ENCODE assay signal across 10 mouse cellular contexts in genomic region chr13:63410578-63411298, GRCm38 (mm10).
DNase-seq lines count a peak whose midpoint lies in the region; ATAC-seq and TF ChIP-seq lines count a peak whose summit lies in the region.
"Had no signal": no experiment of that assay in that cellular context is flagged by ENCODE, and none has a peak within 500 bp of the region (broad histone marks: within the 10 kb centered on the region; RNA-seq: fewer than 3 reads in every experiment).

No protein-coding gene starts in this region.

- no peak for ATAC-seq in lung, embryonic 14.5 days (ENCODE audit: insufficient read depth)
- ATAC-seq in inflammation-experienced regulatory T-cells, adult 6 months: peak; percentile 88
- ATAC-seq in megakaryocyte progenitor cell, adult 5-6 weeks (replicated peaks; ENCODE audit: poor library complexity): peak; percentile 84
- ATAC-seq in midbrain, embryonic 15.5 days (replicated peaks): no peak

- H3K36me3 ChIP-seq in lung, embryonic 14.5 days (ENCODE audit: insufficient read depth): no peaks in the 10 kb centered on the region
- no peaks in the 10 kb centered on the region for H3K36me3 ChIP-seq in midbrain, embryonic 15.5 days (replicated peaks)

- H3K27ac ChIP-seq in lung, embryonic 14.5 days (ENCODE audit: low read depth): 0 out of 2 replicates have a peak overlapping the region, but pooled peaks have one; percentile 26
- H3K27ac ChIP-seq in midbrain, embryonic 15.5 days: no peak overlapping the region

- H3K4me2 ChIP-seq in lung, embryonic 14.5 days: no peak overlapping the region
- H3K4me2 ChIP-seq in midbrain, embryonic 15.5 days: no peak overlapping the region

- peak; percentile 23 for DNase-seq in lung, embryonic 14.5 days
- no peak for DNase-seq in lung, adult 2 months
- peak; percentile 17 for DNase-seq in T-cell, adult 2 months (ENCODE audit: low spot score)
- no peak for DNase-seq in frontal cortex, postnatal 14 days (ENCODE audit: low spot score in 2 of 2)
- DNase-seq in cerebellum, adult 18-20 months: no peak
- DNase-seq: gastrocnemius, postnatal 10 days; right cerebral cortex, adult 18-20 months had no signal

- H3K9me3 ChIP-seq in lung, embryonic 14.5 days (ENCODE audit: low read depth, low read length): no peaks in the 10 kb centered on the region
- H3K9me3 ChIP-seq in midbrain, embryonic 15.5 days: no peaks in the 10 kb centered on the region

- no peak for TF ChIP-seq POLR2A in lung, adult 2 months (IDR thresholded peaks at IDR 0.05; ENCODE audit: borderline replicate concordance, extremely low read depth, low read depth, low read length)

- no peaks in the 10 kb centered on the region for H3K27me3 ChIP-seq in lung, embryonic 14.5 days (ENCODE audit: insufficient read depth, low read length)
- H3K27me3 ChIP-seq in midbrain, embryonic 15.5 days (replicated peaks): no peaks in the 10 kb centered on the region

- no peak for TF ChIP-seq CTCF in lung, embryonic 14.5 days (IDR thresholded peaks at IDR 0.05; ENCODE audit: low read depth)
- TF ChIP-seq CTCF in lung, adult 2 months (IDR thresholded peaks at IDR 0.05; ENCODE audit: insufficient read depth, low read length): no peak

- no peak overlapping the region for H3K9ac ChIP-seq in lung, embryonic 14.5 days
- H3K9ac ChIP-seq in midbrain, embryonic 15.5 days: no peak overlapping the region

- 38% methylated on average over 9 of the region's 9 CpGs for WGBS in lung, embryonic 14.5 days
- 39% methylated on average over 9 of the region's 9 CpGs for WGBS in lung, adult 2 months
- 87% methylated on average over 9 of the region's 9 CpGs for WGBS in midbrain, embryonic 15.5 days

- H3K4me1 ChIP-seq in lung, embryonic 14.5 days (ENCODE audit: insufficient read depth): no peaks in the 10 kb centered on the region
- H3K4me1 ChIP-seq in lung, adult 2 months (ENCODE audit: control insufficient read depth, insufficient read depth, low read length): 0 out of 2 replicates have a peak, but pooled peaks cover 2% of the 10 kb centered on the region
- no peaks in the 10 kb centered on the region for H3K4me1 ChIP-seq in midbrain, embryonic 15.5 days

- H3K4me3 ChIP-seq in lung, embryonic 14.5 days (ENCODE audit: low read depth, low read length): no peak overlapping the region
- no peak overlapping the region for H3K4me3 ChIP-seq in lung, adult 2 months (replicated peaks; ENCODE audit: extremely low read depth, low read depth, low read length)
- H3K4me3 ChIP-seq in midbrain, embryonic 15.5 days: no peak overlapping the region

Comparison
In these comparisons a context has a peak if more than half of its experiments do, and no peak if none do; other contexts are left out.
1. DNase-seq: peak in lung, embryonic 14.5 days (single experiment) and T-cell, adult 2 months (single experiment); none in lung, adult 2 months (single experiment), frontal cortex, postnatal 14 days (0 of 2) and cerebellum, adult 18-20 months (0 of 2).
2. ATAC-seq: peak in inflammation-experienced regulatory T-cells, adult 6 months (single experiment) and megakaryocyte progenitor cell, adult 5-6 weeks (single experiment); none in lung, embryonic 14.5 days (single experiment) and midbrain, embryonic 15.5 days (single experiment).